Mouse (Mus musculus) stomach, embryonic 14.5 days (tissue): ENCODE data around the gene Prr18. TPM values are rescaled to one million over a fixed set of nuclear protein-coding genes. Genes with fewer than 3 reads are reported as not detected.
A peak's percentile ranks its signal among the peaks of the same experiment; 100 is the strongest.
"Not testable (repeated sequence)": the region's sequence is repeated elsewhere in the genome, so short reads cannot be mapped to it uniquely, and the experiment has no call there.

Experiments used
- ATAC-seq: fragments of 200-750 bp; cut with Nextera tagmentation; 2 replicates; pipeline ENCODE4 v1.8.0; 2017; ENCODE audit warnings: low read depth, moderate TSS enrichment; ENCODE audit not compliant: insufficient number of reproducible peaks, insufficient read depth, low FRiP score
- H3K27ac ChIP-seq: fragments of 300-500 bp; sonication (generic); 2 replicates; pipeline ENCODE4 v1.5.1; 2014; ENCODE audit warnings: mild to moderate bottlenecking, low read length, moderate library complexity, mixed read lengths
- H3K27me3 ChIP-seq: fragments of 300-500 bp; sonication (generic); 2 replicates; pipeline ENCODE4 v1.6.1; 2014; ENCODE audit warnings: low read length, control low read depth, mixed read lengths; ENCODE audit not compliant: control insufficient read depth, insufficient read depth
- H3K36me3 ChIP-seq: fragments of 300-500 bp; sonication (generic); 2 replicates; pipeline ENCODE4 v1.6.1; 2014; ENCODE audit warnings: mild to moderate bottlenecking, control low read depth, low read length, moderate library complexity, mixed read lengths; ENCODE audit not compliant: control insufficient read depth, insufficient read depth
- H3K4me1 ChIP-seq: fragments of 300-500 bp; sonication (generic); 2 replicates; pipeline ENCODE4 v1.6.1; 2014; ENCODE audit warnings: low read length, control low read depth, mixed read lengths; ENCODE audit not compliant: control insufficient read depth, insufficient read depth
- H3K4me2 ChIP-seq: fragments of 300-500 bp; sonication (generic); replicated peaks from 2 replicates; pipeline ENCODE4 v1.6.1; 2014; ENCODE audit warnings: low read depth, low read length, control low read depth
- H3K4me3 ChIP-seq: fragments of 300-500 bp; sonication (generic); 2 replicates; pipeline ENCODE4 v1.5.1; 2014; ENCODE audit warnings: low read depth, low read length, control low read depth
- H3K9ac ChIP-seq: fragments of 300-500 bp; sonication (generic); replicated peaks from 2 replicates; pipeline ENCODE4 v1.6.1; 2014; ENCODE audit warnings: low read depth, mild to moderate bottlenecking, control low read depth, low read length, moderate library complexity, mixed read lengths
- H3K9me3 ChIP-seq: fragments of 300-500 bp; sonication (generic); 2 replicates; pipeline ENCODE4 v1.6.1; 2016; ENCODE audit warnings: low read depth, low read length, control low read depth; ENCODE audit not compliant: control insufficient read depth
- WGBS: fragments of 180-500 bp; shearing (Covaris S2); extraction: QIAGEN DNeasy Blood & Tissue Kit; methylation state at CpG from one replicate; pipeline ENCODE4 v1.1.7; 2014; 5-methylcytosine and 5-hydroxymethylcytosine counted together
- polyA plus RNA-seq: library from polyadenylated mRNA; unstranded; fragments of >200 nt; fragmentation: Nextera tagmentation; extraction: Ambion mirVana; gene quantifications from 2 replicates; pipeline ENCODE4 v1.2.1, GENCODE M21; 2014

Gene Prr18
- polyA plus RNA-seq, 1 experiment from 2014 or later: 0.69 TPM

DNA sequence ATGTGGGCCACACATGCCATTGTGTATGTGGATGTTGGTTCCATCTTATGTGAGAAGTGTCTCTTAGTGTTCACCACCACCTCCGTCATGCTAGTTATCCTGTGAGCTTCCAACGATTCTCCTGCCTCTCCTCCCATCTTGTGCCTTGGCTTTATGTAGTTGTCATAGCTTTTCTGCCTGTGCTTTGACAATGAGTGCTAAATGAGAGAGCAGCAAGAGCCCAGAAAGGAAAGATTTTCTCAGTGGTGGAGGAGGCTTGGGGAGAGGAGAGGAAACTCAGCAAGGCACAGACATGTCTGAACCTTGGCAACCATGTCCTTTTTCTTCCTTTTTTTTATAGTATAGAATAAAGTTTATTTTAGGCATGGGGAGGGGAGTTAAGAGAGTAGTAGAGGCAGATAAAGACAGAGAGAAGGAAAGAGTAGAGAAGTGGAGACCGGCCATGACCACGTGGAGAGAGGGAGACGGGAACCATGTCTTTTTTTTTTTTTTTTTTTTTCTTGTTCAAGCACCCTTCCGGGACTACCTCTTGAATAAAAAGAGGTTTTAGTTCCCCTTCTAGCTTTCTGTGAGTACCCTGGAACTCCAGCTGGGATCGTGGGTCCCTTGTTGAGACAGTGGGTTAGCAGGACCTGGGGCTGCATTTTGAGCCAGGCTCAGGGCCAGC is 34.4 kb upstream of the Prr18 start:
- WGBS: 80% methylated on average over 7 of the region's 7 CpGs
- Histone ChIP-seq H3K9ac (no peak overlapping the region), H3K9me3 (no peaks in the 10 kb centered on the region), H3K4me3 (no peak overlapping the region), H3K36me3 (no peaks in the 10 kb centered on the region), H3K4me1 (no peaks in the 10 kb centered on the region), H3K27me3 (no peaks in the 10 kb centered on the region), H3K27ac (no peak overlapping the region), H3K4me2 (no peak overlapping the region)
- ATAC-seq: no peak

DNA sequence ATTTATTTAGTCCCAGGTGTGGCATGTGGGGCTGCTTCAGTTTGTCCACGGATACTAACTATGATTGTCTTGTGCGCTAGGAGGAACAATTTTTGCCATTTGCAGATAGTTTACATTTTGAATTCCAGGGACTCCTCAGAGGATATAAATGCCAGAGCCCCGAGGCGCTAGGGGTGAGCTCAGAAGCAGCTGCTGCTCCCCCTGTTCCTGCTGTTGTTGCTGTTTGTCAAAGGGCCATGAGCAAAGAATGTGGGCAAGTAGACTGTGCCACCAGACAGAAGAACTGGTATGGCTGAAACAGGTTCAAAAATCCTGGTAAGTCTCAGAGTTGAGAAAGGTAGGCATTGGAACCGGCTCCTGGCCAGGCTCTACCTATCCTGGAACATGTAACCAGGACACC is 33.6 kb upstream of the Prr18 start:
- Histone ChIP-seq H3K27me3 (no peaks in the 10 kb centered on the region), H3K4me3 (no peak overlapping the region), H3K4me2 (no peak overlapping the region), H3K4me1 (no peaks in the 10 kb centered on the region), H3K9ac (no peak overlapping the region), H3K9me3 (no peaks in the 10 kb centered on the region), H3K27ac (no peak overlapping the region), H3K36me3 (no peaks in the 10 kb centered on the region)
- 30% methylated on average over 5 of the region's 5 CpGs for WGBS
- ATAC-seq: no peak

DNA sequence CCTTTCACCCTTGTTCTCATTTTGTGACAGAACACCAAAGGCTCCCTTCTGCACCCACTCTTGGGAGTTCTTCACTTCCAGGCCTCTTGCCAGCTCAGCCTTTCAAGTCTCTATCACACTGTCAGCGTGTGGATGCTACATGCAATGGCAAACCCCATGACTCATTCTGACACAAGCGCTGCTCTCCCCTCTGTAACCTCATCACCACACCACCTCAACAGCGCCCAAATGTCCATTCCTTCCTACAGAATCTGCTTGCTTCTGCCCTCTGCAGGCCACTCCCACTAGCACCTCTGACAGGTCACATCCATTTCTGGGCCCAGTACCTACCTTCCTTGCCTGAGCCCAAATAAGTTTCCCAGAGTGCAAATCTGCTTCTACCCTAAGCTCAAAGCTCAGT is 31.5 kb upstream of the Prr18 start:
- ATAC-seq: no peak
- no peaks in the 10 kb centered on the region for H3K9me3 ChIP-seq
- no peak overlapping the region for H3K27ac ChIP-seq
- no peaks in the 10 kb centered on the region for H3K4me1 ChIP-seq
- H3K27me3 ChIP-seq: no peaks in the 10 kb centered on the region
- no peak overlapping the region for H3K4me3 ChIP-seq
- WGBS: 27% methylated on average over 3 of the region's 3 CpGs
- H3K36me3 ChIP-seq: no peaks in the 10 kb centered on the region
- no peak overlapping the region for H3K4me2 ChIP-seq
- H3K9ac ChIP-seq: no peak overlapping the region

DNA sequence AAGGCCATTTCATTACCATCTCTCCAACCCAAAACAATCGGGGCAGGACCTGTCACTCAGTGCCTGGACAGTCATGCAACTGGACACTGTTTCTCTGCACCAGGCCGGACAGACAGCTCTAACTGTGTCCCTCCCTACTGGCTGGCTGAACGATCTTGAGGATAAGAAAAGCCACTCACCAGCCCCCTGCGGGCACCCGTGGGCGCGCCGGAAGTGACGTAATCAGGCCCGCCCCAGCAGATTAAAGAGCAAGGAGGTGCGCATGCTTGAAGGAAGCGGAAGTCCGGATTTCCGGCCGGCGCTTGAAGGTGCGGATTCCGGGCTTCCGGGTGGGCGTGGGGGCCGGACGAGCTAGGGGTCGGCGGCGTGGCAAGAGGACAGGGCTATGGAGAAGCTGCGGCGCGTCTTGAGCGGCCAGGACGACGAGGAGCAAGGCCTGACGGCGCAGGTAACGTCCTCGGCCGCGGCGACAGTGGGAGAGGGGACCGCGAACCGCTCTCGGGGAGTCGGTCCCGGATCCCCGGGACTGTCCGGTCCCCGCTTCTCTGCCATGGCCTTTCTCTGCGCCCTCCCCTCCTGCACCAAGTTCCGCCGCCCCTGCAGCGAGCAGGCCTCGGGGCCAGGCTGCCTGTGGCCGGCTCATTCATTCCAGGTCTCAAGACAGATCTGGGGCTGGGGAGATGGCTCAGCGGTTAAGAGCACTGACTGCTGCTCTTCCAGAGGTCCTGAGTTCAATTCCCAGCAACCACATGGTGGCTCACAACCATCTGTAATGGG is 26.2 kb upstream of the Prr18 start, which contains the start of gene Sft2d1:
Gene Sft2d1, plus strand, starts transcription at position 265 of the 777 bp plus-strand sequence.
- 1% methylated on average over 46 of the region's 54 CpGs for WGBS
- peak; percentile 93 for ATAC-seq
- H3K4me1 ChIP-seq: no peaks in the 10 kb centered on the region

GRCm38 (mm10) chr17:8311751-8312150 is 25.5 kb upstream of the Prr18 start:
- ATAC-seq: no peak
- peak overlapping the region; percentile 78 for H3K4me3 ChIP-seq
- peak overlapping the region; percentile 67 for H3K4me2 ChIP-seq
- H3K36me3 ChIP-seq: no peaks in the 10 kb centered on the region
- H3K9me3 ChIP-seq: no peaks in the 10 kb centered on the region
- 43% methylated on average over 3 of the region's 3 CpGs for WGBS
- peak overlapping the region; percentile 65; the same call in 1 of the 2 replicates for H3K9ac ChIP-seq
- no peaks in the 10 kb centered on the region for H3K27me3 ChIP-seq
- no peak overlapping the region for H3K27ac ChIP-seq
- H3K4me1 ChIP-seq: no peaks in the 10 kb centered on the region

More for the DNA sequence above, 26.2 kb upstream of the Prr18 start, which contains the start of gene Sft2d1:
- Histone ChIP-seq H3K9me3 (no peaks in the 10 kb centered on the region), H3K4me2 (peak within 1 kb of the TSS; percentile 67), H3K27ac (peak within 1 kb of the TSS; percentile 63; the same call in 1 of the 2 replicates), H3K27me3 (no peaks in the 10 kb centered on the region), H3K9ac (peak within 1 kb of the TSS; percentile 65), H3K4me3 (peak within 1 kb of the TSS; percentile 78), H3K36me3 (no peaks in the 10 kb centered on the region)

DNA sequence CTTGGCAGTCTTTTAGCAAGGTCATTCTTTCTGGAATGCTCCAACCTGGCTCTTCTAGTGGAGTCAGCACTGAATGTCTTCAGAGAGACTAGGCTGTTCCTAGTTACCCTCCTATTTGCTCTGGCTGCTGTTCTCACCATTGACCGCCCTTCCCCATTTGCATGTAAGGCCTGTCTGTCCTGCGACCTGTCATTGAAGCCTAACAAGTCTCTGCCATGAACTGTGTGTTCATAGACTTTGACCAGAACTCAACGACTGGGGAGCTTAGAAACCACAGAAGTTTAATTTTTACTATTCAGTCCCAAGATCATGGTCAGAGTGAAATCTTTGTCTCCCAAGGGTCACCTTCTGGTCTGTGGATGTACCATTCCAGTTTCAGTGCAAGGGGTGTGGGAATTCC is 23.3 kb upstream of the Prr18 start:
- 85% methylated on average over 3 of the region's 3 CpGs for WGBS
- Histone ChIP-seq H3K36me3 (no peaks in the 10 kb centered on the region), H3K9me3 (no peaks in the 10 kb centered on the region), H3K4me1 (no peaks in the 10 kb centered on the region), H3K4me2 (no peak overlapping the region), H3K27ac (no peak overlapping the region), H3K27me3 (no peaks in the 10 kb centered on the region), H3K4me3 (no peak overlapping the region), H3K9ac (no peak overlapping the region)
- no peak for ATAC-seq

- no peaks in the 10 kb centered on the region for H3K9me3 ChIP-seq
- no peak overlapping the region for H3K4me2 ChIP-seq
- H3K27me3 ChIP-seq: no peaks in the 10 kb centered on the region
- no peak overlapping the region for H3K27ac ChIP-seq
- no peak overlapping the region for H3K9ac ChIP-seq
- WGBS: 81% methylated on average over 1 of the region's 1 CpGs
- no peaks in the 10 kb centered on the region for H3K4me1 ChIP-seq
- no peaks in the 10 kb centered on the region for H3K36me3 ChIP-seq
- H3K4me3 ChIP-seq: no peak overlapping the region
- no peak for ATAC-seq
Observed at GRCm38 (mm10) chr17:8316251-8316650, 21.0 kb upstream of the Prr18 start.

DNA sequence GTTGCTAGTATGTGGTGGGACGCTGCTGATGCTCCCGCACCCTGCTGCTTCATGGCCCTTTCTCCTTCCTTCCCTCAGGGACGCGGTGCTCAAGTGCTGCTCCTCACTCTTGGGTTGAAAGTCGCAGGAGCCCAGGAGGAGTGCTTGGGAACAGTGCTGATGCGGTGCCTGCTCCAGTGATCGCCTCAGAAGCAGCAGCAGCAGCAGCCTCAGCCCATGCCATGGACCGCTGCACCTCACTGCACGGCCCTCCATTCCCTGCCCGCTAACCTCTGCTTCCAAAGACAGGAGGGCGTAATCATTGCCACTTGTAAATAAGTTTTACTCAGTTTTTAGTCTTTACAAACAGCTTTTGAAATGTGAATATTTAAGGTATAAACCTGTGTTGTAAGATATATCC is 10.4 kb upstream of the Prr18 start:
- WGBS: 94% methylated on average over 10 of the region's 11 CpGs
- H3K4me1 ChIP-seq, H3K27ac ChIP-seq, ATAC-seq, H3K27me3 ChIP-seq, H3K36me3 ChIP-seq, H3K4me3 ChIP-seq, H3K9ac ChIP-seq, H3K4me2 ChIP-seq, H3K9me3 ChIP-seq: not testable (repeated sequence)
